Mouse (Mus musculus): Measurements from ENCODE around the gene Rab27a.
"Not testable (repeated sequence)": the region's sequence is repeated elsewhere in the genome, so short reads cannot be mapped to it uniquely, and the experiment has no call there.

Gene Rab27a

DNA sequence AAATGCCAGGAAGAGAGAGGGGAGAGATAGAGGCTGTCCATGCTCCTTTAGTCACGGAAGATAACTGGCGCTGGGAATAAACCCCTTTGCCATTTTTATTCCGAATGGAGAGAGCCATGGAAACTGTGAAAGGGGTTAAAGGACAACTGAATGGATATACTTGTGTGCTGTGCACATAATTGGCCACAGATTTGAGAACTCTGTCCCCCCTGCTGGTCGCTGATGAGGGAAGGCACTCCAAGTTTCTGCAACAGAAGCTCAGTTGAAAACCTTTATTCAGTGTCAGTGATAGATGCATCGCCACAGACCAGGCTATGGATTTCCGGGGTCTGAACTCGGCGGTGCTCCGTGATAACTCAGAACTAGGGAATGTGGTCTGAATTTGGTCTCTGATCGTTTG, 45.5 kb downstream of the Rab27a start:
- no peak for DNase-seq (ENCODE audit: low spot score in 2 of 2)

DNA sequence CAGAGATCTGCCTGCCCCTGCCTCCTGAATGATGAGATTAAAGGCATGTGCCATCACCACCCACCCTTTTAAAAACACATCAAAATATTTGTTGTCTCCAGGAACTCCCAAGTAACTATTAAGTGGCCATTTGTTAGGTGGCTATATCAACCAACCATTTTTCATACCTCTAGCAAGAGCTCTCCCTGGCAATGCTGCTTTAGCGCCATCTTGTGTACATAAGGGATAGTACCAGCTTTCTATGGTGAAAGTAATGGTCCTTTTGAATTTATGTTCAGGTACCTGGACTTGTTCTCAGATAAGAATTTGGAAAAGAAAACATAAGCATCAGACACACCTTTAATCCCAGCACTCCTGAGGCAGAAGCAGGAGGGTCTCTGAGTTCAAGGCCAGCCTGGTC, 47.1 kb downstream of the Rab27a start:
- DNase-seq (ENCODE audit: low spot score in 2 of 2), result no peak

DNA sequence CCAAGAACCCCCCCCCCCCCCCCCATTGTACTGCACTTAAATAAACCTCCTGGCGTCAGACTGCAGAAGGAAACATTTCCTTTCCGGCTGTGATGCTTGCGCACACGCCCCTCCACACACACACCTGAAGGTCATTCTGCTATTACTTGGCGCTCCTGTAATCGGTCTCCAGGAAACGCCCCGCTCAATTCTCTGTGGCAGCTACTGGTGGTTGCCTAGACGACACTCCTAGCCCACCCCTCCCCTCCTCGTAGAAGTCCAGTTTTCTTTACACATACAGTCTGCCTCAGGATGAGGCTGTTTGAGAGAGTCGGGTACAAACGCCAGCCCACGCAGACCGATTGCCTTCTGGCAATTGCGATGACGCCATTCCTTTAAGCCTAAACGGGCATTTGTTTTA, 49.9 kb downstream of the Rab27a start:
- DNase-seq (ENCODE audit: low spot score in 2 of 2), result no peak

DNA sequence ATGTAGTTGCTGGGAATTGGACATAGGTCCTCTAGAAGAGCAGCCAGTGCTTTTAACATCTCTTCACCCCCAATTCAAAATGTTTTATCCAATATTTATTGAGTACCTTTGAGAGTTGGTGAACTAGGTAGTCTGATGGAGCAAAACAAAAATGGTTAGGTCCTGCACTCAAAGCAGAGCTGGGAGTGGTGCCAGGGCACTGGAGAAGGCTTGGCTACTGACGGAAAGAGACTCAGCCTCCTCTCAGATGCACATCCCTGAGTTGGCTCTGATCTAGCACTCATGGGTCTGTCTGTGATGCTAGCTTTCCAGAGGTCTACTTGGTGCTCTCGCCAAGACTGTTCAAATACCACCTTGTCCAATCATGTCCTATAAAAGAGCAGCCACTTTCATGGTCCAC, 53.2 kb downstream of the Rab27a start:
- DNase-seq (ENCODE audit: low spot score in 2 of 2), result no peak

DNA sequence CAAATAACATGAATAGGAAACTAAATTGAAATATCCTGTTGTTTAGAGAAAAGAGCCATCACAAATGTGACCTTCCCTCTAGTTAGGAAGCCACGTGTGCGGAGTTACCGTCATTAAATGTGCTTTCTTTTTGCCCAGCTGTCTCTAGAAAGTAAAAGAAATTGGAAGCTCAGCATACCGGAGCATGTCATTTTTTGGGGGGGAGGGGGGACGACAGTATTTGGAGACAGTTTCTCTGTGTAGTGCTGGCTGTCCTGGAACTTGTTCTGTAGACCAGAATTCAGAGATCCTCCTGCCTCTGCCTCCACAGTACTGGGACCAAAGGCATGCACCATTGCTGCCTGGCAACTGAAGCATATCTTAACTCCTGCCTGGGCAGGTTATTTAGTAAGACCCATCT, 56.9 kb downstream of the Rab27a start, which contains the start of gene Khdc3:
Gene Khdc3, plus strand, starts transcription at position 301 of the 400 bp plus-strand sequence.
- DNase-seq (ENCODE audit: low spot score in 2 of 2), result no peak

GRCm38 (mm10) chr9:73102181-73102580, 57.5 kb downstream of the Rab27a start, which contains the start of gene Gm20509:
TSS of gene Gm20509 (plus strand) at chr9:73102470.
- DNase-seq (ENCODE audit: low spot score in 2 of 2), result no peak

GRCm38 (mm10) chr9:73103159-73103879, 58.7 kb downstream of the Rab27a start:
- no peak for DNase-seq (ENCODE audit: low spot score in 2 of 2)

DNA sequence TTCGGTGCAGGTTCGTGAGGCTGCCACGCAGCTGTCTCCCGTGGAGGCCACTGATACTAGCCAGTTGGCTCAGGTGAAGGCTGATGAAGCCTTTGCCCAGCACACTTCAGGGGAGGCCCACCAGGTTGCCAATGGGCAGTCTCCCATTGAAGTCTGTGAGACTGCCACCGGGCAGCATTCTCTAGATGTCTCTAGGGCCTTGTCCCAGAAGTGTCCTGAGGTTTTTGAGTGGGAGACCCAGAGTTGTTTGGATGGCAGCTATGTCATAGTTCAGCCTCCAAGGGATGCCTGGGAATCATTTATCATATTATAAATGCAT, 59.2 kb downstream of the Rab27a start:
- DNase-seq (ENCODE audit: low spot score in 2 of 2), result no peak

- no peak for DNase-seq (ENCODE audit: low spot score in 2 of 2)
Measured at GRCm38 (mm10) chr9:73105141-73105540, 60.5 kb downstream of the Rab27a start.

DNA sequence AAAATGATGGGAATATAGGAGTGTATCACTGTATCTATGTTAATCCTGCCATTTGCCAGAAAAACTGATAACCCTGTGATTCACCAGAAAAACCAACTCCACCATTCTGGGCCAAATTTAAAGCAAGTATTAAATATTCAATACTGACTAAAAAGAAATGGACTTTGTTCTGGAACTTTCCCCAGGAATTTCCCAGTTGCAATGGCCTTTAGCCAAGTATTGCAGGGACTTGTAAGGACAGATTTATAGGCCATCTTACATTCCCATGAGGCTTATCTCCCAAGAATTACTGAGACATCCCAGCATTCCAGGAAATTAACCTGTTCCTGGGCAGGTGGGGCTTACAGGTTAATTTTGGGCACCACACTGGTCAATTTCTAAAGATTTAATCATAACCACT, 61.1 kb downstream of the Rab27a start:
- DNase-seq (ENCODE audit: low spot score in 2 of 2), result no peak

DNA sequence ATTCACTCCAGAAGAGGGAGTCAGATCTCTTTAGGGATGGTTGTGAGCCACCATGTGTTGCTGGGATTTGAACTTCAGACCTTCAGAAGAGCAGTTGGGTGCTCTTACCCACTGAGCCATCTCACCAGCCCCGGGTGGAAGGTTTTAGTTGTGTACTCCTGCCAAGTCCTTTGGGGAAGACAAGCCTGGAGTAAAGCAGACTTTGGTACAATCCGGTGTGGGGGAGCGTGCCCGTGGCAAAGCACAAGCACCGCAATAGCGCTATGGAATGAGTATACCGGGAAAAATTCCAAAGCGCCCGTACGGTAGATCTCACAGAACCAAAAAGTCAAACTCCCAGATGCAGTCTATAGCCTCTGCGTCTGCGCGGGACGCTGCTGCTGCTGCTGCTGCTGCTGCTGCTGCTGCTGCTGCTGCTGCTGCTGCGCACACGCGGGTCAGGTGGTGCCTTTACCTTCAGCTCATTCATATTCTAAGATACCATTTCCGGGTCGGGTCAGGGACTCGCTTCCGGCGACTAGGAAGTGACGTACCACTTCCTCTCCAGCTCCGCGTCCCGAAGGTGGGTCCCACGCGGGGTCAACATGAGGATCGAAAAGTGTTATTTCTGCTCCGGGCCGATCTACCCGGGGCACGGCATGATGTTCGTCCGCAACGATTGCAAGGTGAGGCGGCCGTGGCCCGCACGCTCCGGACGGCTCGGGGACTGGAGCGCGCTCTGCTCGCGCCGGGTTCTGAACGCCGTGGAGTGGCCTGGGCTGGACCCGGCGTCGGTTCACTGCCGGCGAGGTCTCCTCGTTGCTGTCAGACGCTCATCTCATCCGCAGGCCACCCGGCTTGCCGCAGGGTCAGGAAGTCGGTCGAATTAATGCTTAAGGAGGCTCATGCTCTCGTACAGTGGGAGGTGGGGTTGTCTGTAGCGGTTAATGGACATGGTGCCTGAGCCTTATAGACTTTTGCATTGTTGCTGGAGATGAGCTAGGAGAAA, 68.6 kb downstream of the Rab27a start, which contains the start of gene Rsl24d1:
Gene Rsl24d1, plus strand, starts transcription at position 508 of the 988 bp plus-strand sequence.
- DNase-seq (ENCODE audit: low spot score in 2 of 2), result peak; percentile 72 to 80

GRCm38 (mm10) chr9:73116704-73117103, 72.0 kb downstream of the Rab27a start:
- not testable (repeated sequence) for DNase-seq (ENCODE audit: low spot score in 2 of 2)

DNA sequence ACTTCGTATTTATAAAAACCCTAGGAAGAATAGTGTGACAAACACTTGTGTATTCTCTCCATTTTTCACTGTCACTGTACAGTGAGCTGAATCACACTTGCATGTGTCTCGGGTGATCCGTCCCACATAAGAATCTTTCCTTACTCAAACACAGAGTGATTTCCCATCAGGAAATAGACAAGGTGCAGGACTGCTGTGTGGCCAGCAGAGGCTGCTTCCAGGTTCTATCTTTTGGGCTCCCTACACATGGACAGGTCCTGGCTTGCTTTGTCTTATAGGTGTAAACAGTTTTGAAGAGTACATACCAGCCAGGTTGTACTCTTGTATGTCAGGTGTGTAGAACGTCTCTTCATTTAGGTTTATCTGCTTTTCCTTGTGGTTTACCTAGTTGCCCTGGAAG, 73.4 kb downstream of the Rab27a start:
- DNase-seq (ENCODE audit: low spot score in 2 of 2), result no peak

- peak in 1 of 2 experiments; percentile 18 for DNase-seq (ENCODE audit: low spot score in 2 of 2)
Measured at GRCm38 (mm10) chr9:73121735-73122134, 77.1 kb downstream of the Rab27a start.

DNA sequence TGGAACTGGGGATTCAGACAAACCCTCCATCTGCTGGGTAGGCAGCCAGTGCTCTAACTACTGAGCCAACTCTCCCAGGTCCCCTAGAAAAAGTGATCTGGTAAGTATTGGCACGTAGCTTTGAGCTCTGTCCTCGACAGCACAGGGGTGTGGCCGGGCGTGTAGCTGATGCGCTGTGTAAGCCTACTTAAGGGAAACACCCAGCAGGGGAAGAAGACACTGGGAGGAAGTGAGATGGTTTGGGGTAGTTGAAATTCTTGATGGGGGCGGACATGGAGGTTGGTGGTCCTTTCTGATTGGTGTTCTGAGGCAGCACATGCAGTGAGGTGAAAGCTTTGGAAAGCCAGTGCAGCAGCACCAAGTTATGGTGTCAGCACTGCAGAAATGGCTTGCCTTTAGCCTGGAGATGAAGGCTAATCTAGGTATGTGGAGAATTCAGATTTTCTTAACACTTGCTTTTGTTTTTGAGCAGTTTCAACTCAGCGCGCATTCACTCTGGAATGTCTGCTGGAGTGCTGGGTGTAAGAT, 80.5 kb downstream of the Rab27a start:
- no peak for DNase-seq (ENCODE audit: low spot score in 2 of 2)

- no peak for DNase-seq (ENCODE audit: low spot score in 2 of 2)
Measured at GRCm38 (mm10) chr9:73127457-73127856, 82.8 kb downstream of the Rab27a start.

- DNase-seq (ENCODE audit: low spot score in 2 of 2), result no peak
Measured at GRCm38 (mm10) chr9:73129875-73130274, 85.2 kb downstream of the Rab27a start.

DNA sequence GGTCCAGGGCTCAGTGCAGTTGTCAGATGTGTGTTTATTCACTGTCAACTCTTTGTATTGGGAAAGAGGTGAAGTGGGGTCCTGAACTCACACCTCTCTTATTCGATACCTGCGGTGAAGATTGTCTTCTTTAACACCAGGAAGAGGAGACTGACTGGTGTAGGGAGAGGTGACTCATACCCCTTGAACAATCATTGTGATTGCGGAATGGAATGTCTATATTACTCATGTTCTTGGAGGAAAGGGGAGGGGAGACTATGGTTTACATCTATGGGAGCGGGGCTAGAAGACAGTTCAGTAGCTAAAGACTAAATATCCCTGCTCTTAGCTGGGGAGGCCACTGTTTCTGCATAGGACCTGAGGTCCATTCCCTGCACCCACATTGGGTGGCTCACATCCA, 85.9 kb downstream of the Rab27a start:
- DNase-seq (ENCODE audit: low spot score in 2 of 2), result no peak

DNA sequence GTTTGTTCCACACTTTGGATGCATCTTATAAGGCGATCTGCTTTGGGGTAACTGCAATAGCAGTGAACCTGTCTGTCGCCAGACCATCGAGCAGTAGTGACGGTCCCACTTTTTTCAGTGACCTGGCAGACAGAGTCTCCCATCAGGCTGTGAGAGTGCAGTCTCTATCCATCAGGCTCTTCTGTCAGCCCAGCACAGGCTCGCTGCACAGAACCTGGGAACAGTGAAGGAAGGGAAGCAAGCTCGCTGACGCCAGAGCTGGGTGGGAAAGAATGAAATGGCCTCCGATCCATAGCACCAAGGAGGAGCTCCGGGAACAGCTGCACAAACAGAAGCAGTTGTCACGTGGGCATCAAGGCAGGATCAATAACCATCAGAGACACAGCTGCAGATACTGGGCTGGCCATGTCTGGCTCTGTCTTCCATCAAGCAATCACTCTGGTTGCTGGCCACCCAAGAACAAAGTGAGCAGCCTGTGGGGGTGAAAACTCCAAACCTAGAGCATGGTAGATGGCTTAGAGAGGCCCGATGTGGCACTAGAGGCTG, 92.8 kb downstream of the Rab27a start:
- DNase-seq (ENCODE audit: low spot score in 2 of 2), result no peak

Measured in frontal cortex, postnatal 25 days (tissue).